Mouse (Mus musculus) CH12.LX (cell line): ENCODE results near the gene Il22. TPM values are rescaled to one million over a fixed set of nuclear protein-coding genes. Genes with fewer than 3 reads are reported as not detected.

ENCODE experiments used
- DNase-seq: peaks from one replicate; pipeline ENCODE4 v3.0.0-alpha.2; 2013; ENCODE audit errors: extremely low read depth
- H3K27ac ChIP-seq: 2 replicates; pipeline ENCODE4 v1.5.1; 2012; ENCODE audit warnings: low read depth, mild to moderate bottlenecking, control low read depth, moderate library complexity; ENCODE audit not compliant: insufficient read depth
- H3K27me3 ChIP-seq: replicated peaks from 2 replicates; pipeline ENCODE3; 2012; ENCODE audit warnings: inconsistent platforms
- H3K36me3 ChIP-seq, 2 experiments: replicated peaks in 1 of 2; 2 replicates each; pipeline versions ENCODE3 to v1.6.1; 2012; ENCODE audit warnings: inconsistent platforms in 1 of 2, low read length in 1 of 2, mild to moderate bottlenecking in 1 of 2, mixed read lengths in 1 of 2, moderate library complexity in 1 of 2; ENCODE audit not compliant: control insufficient read depth in 1 of 2, insufficient read depth in 1 of 2
- H3K4me1 ChIP-seq, 2 experiments: 2 replicates each; pipeline ENCODE4 v1.6.1; 2012; ENCODE audit warnings: inconsistent platforms in 1 of 2, moderate library complexity in 1 of 2; ENCODE audit not compliant: insufficient read depth in 2 of 2, control insufficient read depth in 1 of 2
- H3K4me2 ChIP-seq: 2 replicates; pipeline ENCODE4 v1.6.1; 2012; ENCODE audit warnings: low read depth, mild to moderate bottlenecking, control low read depth; ENCODE audit not compliant: poor library complexity, insufficient read depth, severe bottlenecking
- H3K4me3 ChIP-seq, 3 experiments: fragments of 150-350 bp in 1 of 3; sonication (generic) in 1 of 3; replicated peaks in 1 of 3; 2 replicates each; pipeline versions ENCODE3 to v1.5.1; 2011 to 2012; ENCODE audit warnings: low read depth in 2 of 3, low read length in 2 of 3, mild to moderate bottlenecking in 2 of 3, moderate library complexity in 2 of 3, control low read depth in 1 of 3, improper control_type of control experiment in 1 of 3, inconsistent platforms in 1 of 3, mixed read lengths in 1 of 3; ENCODE audit not compliant: poor library complexity in 1 of 3
- H3K79me2 ChIP-seq: replicated peaks from 2 replicates; pipeline ENCODE4 v1.6.1; 2012; ENCODE audit warnings: mild to moderate bottlenecking, moderate library complexity; ENCODE audit not compliant: control insufficient read depth, poor library complexity, insufficient read depth, severe bottlenecking; ENCODE audit errors: extremely low read depth
- H3K9ac ChIP-seq: 2 replicates; pipeline ENCODE4 v1.6.1; 2012; ENCODE audit warnings: low read depth, mild to moderate bottlenecking, control low read depth, moderate library complexity; ENCODE audit not compliant: insufficient read depth
- H3K9me3 ChIP-seq: replicated peaks from 2 replicates; pipeline ENCODE3; 2012; ENCODE audit warnings: low read length, inconsistent platforms, mixed read lengths
- BHLHE40 ChIP-seq: IDR thresholded peaks from 2 replicates; pipeline ENCODE4 v1.6.1; 2011; ENCODE audit warnings: mild to moderate bottlenecking, low read depth, low read length, improper control_type of control experiment
- CHD2 ChIP-seq: IDR thresholded peaks from 2 replicates; pipeline ENCODE4 v1.6.1; 2011; ENCODE audit warnings: low read length, improper control_type of control experiment
- CTCF ChIP-seq, 2 experiments: IDR thresholded peaks in 1 of 2; conservative IDR thresholded peaks in 1 of 2; 2 replicates each; pipeline ENCODE4 v1.5.1; 2011 to 2012; ENCODE audit warnings: low read depth in 2 of 2, low read length in 2 of 2, improper control_type of control experiment in 1 of 2, inconsistent platforms in 1 of 2, mild to moderate bottlenecking in 1 of 2, moderate library complexity in 1 of 2
- E2F4 ChIP-seq: IDR thresholded peaks from 2 replicates; pipeline ENCODE4 v1.6.1; 2011; ENCODE audit warnings: low read depth, low read length, improper control_type of control experiment; ENCODE audit not compliant: insufficient replicate concordance
- EP300 ChIP-seq: IDR thresholded peaks from 2 replicates; pipeline ENCODE4 v1.6.1; 2011; ENCODE audit warnings: low read length, improper control_type of control experiment
- GABPA ChIP-seq: IDR thresholded peaks from 2 replicates; pipeline ENCODE4 v1.6.1; 2012; ENCODE audit warnings: low read depth, low read length, improper control_type of control experiment, inconsistent platforms; ENCODE audit not compliant: insufficient replicate concordance
- HCFC1 ChIP-seq: IDR thresholded peaks from 2 replicates; pipeline ENCODE4 v1.6.1; 2012; ENCODE audit warnings: low read depth, mild to moderate bottlenecking, inconsistent platforms, low read length, improper control_type of control experiment
- JUND ChIP-seq: conservative IDR thresholded peaks from 2 replicates; pipeline ENCODE4 v1.6.1; 2011; ENCODE audit warnings: low read depth, low read length, improper control_type of control experiment
- MAFK ChIP-seq: IDR thresholded peaks from 2 replicates; pipeline ENCODE4 v1.6.1; 2011; ENCODE audit warnings: low read length, improper control_type of control experiment; ENCODE audit not compliant: insufficient replicate concordance
- MXI1 ChIP-seq: IDR thresholded peaks from 2 replicates; pipeline ENCODE4 v1.6.1; 2011; ENCODE audit warnings: mild to moderate bottlenecking, low read depth, low read length, improper control_type of control experiment
- NRF1 ChIP-seq: IDR thresholded peaks from 2 replicates; pipeline ENCODE4 v1.6.1; 2014; ENCODE audit warnings: low read depth, mild to moderate bottlenecking, inconsistent platforms, low read length, improper control_type of control experiment, moderate library complexity
- POLR2A ChIP-seq: IDR thresholded peaks from 2 replicates; pipeline ENCODE4 v1.6.1; 2011; ENCODE audit warnings: low read depth, mild to moderate bottlenecking, improper control_type of control experiment, low read length
- RAD21 ChIP-seq: IDR thresholded peaks from 2 replicates; pipeline ENCODE4 v1.6.1; 2011; ENCODE audit warnings: low read depth, mild to moderate bottlenecking, low read length, improper control_type of control experiment, moderate library complexity
- SMC3 ChIP-seq: IDR thresholded peaks from 2 replicates; pipeline ENCODE4 v1.6.1; 2011; ENCODE audit warnings: low read depth, low read length, improper control_type of control experiment
- TBP ChIP-seq: conservative IDR thresholded peaks from 2 replicates; pipeline ENCODE4 v1.6.1; 2011; ENCODE audit warnings: low read depth, low read length, improper control_type of control experiment
- USF1 ChIP-seq: IDR thresholded peaks from 2 replicates; pipeline ENCODE4 v1.6.1; 2014; ENCODE audit warnings: low read depth, mild to moderate bottlenecking, inconsistent platforms, low read length, improper control_type of control experiment
- ZKSCAN1 ChIP-seq: IDR thresholded peaks from 2 replicates; pipeline ENCODE4 v1.6.1; 2012; ENCODE audit warnings: low read depth, inconsistent platforms, low read length, improper control_type of control experiment, borderline replicate concordance
- ZNF384 ChIP-seq: IDR thresholded peaks from 2 replicates; pipeline ENCODE4 v1.6.1; 2012; ENCODE audit warnings: low read depth, low read length, improper control_type of control experiment, inconsistent platforms
- dilution Hi-C: fragments of 300-500 bp; cut with MboI; formaldehyde crosslinking; loops from 2 replicates; pipeline ENCODE4 v1.14.3; 2020; ENCODE audit warnings: low sequenced_read_pairs; ENCODE audit not compliant: extremely low pct_unique_long_range_greater_than_20kb, extremely low pct_ligation_motif_present
- in situ Hi-C: fragments of 300-500 bp; cut with MboI; formaldehyde crosslinking; loops from 3 replicates; pipeline ENCODE4 v1.14.3; 2019; ENCODE audit warnings: low sequenced_read_pairs, low pct_ligation_motif_present, low pct_unique_long_range_greater_than_20kb, mixed read lengths
- polyA plus RNA-seq: library from polyadenylated mRNA; unstranded; fragments of >175 nt; gene quantifications from 2 replicates; pipeline ENCODE4 v1.2.1, GENCODE M21; 2012; ENCODE audit warnings: low read depth; ENCODE audit not compliant: insufficient read length
- total RNA-seq, 2 experiments: library from RNA; depleted of rRNA; stranded (reverse); fragments of 300-350 nt in 1 of 2; fragments of >200 nt in 1 of 2; gene quantifications; 2 replicates each; pipeline ENCODE4 v1.2.3; 2012 to 2014

Il22 gene
- total RNA-seq (2012; rRNA removed) (not detected in 2 replicates), total RNA-seq (2014; rRNA removed) (not detected in 2 replicates), polyA plus RNA-seq (not detected in 2 replicates)

GRCm38 (mm10) chr10:118204642-118205041 is at the start of gene Il22:
Il22 (plus strand) TSS chr10:118204942.
- Histone ChIP-seq H3K27ac (no peak within 1 kb of the TSS), H3K4me3 (no peak within 1 kb of the TSS), H3K36me3 (no peaks in the 10 kb centered on the region), H3K79me2 (no peaks in the 10 kb centered on the region), H3K9me3 (no peaks in the 10 kb centered on the region), H3K4me1 (no peaks in the 10 kb centered on the region), H3K27me3 (no peaks in the 10 kb centered on the region), H3K4me2 (no peak within 1 kb of the TSS), H3K9ac (no peak within 1 kb of the TSS)
- no peak for DNase-seq
- dilution Hi-C loops (no loop called here), in situ Hi-C loops (no loop called here)
- TF ChIP-seq EP300 (no peak), ZKSCAN1 (no peak), NRF1 (no peak), CHD2 (no peak), JUND (no peak), POLR2A (no peak), GABPA (no peak), HCFC1 (no peak), E2F4 (no peak), BHLHE40 (no peak), CTCF (conservative IDR thresholded peaks at IDR 0.05 in 1 of 2, IDR thresholded peaks at IDR 0.05 in 1 of 2; ENCODE audit: low read depth in 2 of 2, low read length in 2 of 2) (no peak), MXI1 (no peak), TBP (no peak)

GRCm38 (mm10) chr10:118155932-118156331 is 48.8 kb upstream of the Il22 start:
- H3K4me2 ChIP-seq: no peak overlapping the region
- H3K9ac ChIP-seq: no peak overlapping the region
- H3K27me3 ChIP-seq: no peaks in the 10 kb centered on the region
- H3K4me3 ChIP-seq: no peak overlapping the region
- in situ Hi-C loops (loop anchor here (25.0 kb wide), 2 partner anchors 206 to 381 kb away; partner anchors contain the start of gene Gm9049), dilution Hi-C loops (no loop called here)
- H3K79me2 ChIP-seq: no peaks in the 10 kb centered on the region
- H3K36me3 ChIP-seq: peaks cover 4 to 49% of the 10 kb centered on the region in 2 experiments
- TF ChIP-seq CTCF (conservative IDR thresholded peaks at IDR 0.05 in 1 of 2, IDR thresholded peaks at IDR 0.05 in 1 of 2; ENCODE audit: low read depth in 2 of 2, low read length in 2 of 2) (peak in 1 of 2 experiments; percentile 69; a peak in 2 of 4 replicates), USF1 (no peak), MAFK (0 out of 2 replicates have a peak, but pooled peaks have one; percentile 49), RAD21 (peak; percentile 68), GABPA (no peak), ZNF384 (peak; percentile 99), SMC3 (peak; percentile 66)
- peak; percentile 34 for DNase-seq
- H3K9me3 ChIP-seq: no peaks in the 10 kb centered on the region
- H3K27ac ChIP-seq: no peak overlapping the region
- H3K4me1 ChIP-seq: no peaks in the 10 kb centered on the region
